Mouse (Mus musculus): ENCODE data around the gene Kcnk5.

Kcnk5 gene

GRCm38 (mm10) chr14:20181466-20181921 is at the start of gene Kcnk5:
TSS of gene Kcnk5 (minus strand) at chr14:20181809.
- DNase-seq: peak; percentile 50 to 66

- DNase-seq: no peak
Measured at GRCm38 (mm10) chr14:20230063-20230491, 48.5 kb upstream of the Kcnk5 start.

GRCm38 (mm10) chr14:20229437-20229836 is 47.8 kb upstream of the Kcnk5 start:
- DNase-seq: no peak

GRCm38 (mm10) chr14:20228336-20228735 is 46.7 kb upstream of the Kcnk5 start:
- DNase-seq: no peak

GRCm38 (mm10) chr14:20226982-20227381 is 45.4 kb upstream of the Kcnk5 start:
- DNase-seq: no peak

GRCm38 (mm10) chr14:20226488-20226887 is 44.9 kb upstream of the Kcnk5 start:
- DNase-seq: no peak

- no peak for DNase-seq
Measured at GRCm38 (mm10) chr14:20225525-20225924, 43.9 kb upstream of the Kcnk5 start.

GRCm38 (mm10) chr14:20224576-20225218 is 43.1 kb upstream of the Kcnk5 start:
- no peak for DNase-seq

GRCm38 (mm10) chr14:20224163-20224562 is 42.6 kb upstream of the Kcnk5 start:
- peak; percentile 21 to 42 for DNase-seq

GRCm38 (mm10) chr14:20223253-20223652 is 41.6 kb upstream of the Kcnk5 start:
- no peak for DNase-seq

GRCm38 (mm10) chr14:20221083-20221482 is 39.5 kb upstream of the Kcnk5 start:
- no peak for DNase-seq

- DNase-seq: no peak
Measured at GRCm38 (mm10) chr14:20219849-20220248, 38.2 kb upstream of the Kcnk5 start.

GRCm38 (mm10) chr14:20217299-20217864 is 35.8 kb upstream of the Kcnk5 start:
- DNase-seq: no peak

- DNase-seq: no peak
Measured at GRCm38 (mm10) chr14:20216561-20217298, 35.1 kb upstream of the Kcnk5 start.

GRCm38 (mm10) chr14:20215826-20216225 is 34.2 kb upstream of the Kcnk5 start:
- no peak for DNase-seq

- no peak for DNase-seq
Measured at GRCm38 (mm10) chr14:20214125-20214524, 32.5 kb upstream of the Kcnk5 start.

- no peak for DNase-seq
Measured at GRCm38 (mm10) chr14:20211754-20212601, 30.4 kb upstream of the Kcnk5 start.

- DNase-seq: no peak
Measured at GRCm38 (mm10) chr14:20209926-20210325, 28.3 kb upstream of the Kcnk5 start.

GRCm38 (mm10) chr14:20208435-20208834 is 26.8 kb upstream of the Kcnk5 start:
- DNase-seq: no peak

GRCm38 (mm10) chr14:20205747-20206146 is 24.1 kb upstream of the Kcnk5 start:
- no peak for DNase-seq

GRCm38 (mm10) chr14:20203301-20203700 is 21.7 kb upstream of the Kcnk5 start:
- DNase-seq: peak in 1 of 2 experiments; percentile 5

- no peak for DNase-seq
Measured at GRCm38 (mm10) chr14:20202655-20203181, 21.1 kb upstream of the Kcnk5 start.

Data from cerebellum, postnatal 14 days (tissue).